Mouse (Mus musculus) hindbrain, embryonic 10.5 days (tissue): Measurements from ENCODE around the gene Mettl7a1. TPM values are rescaled to one million over a fixed set of nuclear protein-coding genes. Genes with fewer than 3 reads are reported as not detected.
"Not testable (repeated sequence)": the region's sequence is repeated elsewhere in the genome, so short reads cannot be mapped to it uniquely, and the experiment has no call there.

Experiments used
- DNase-seq: peaks from one replicate; pipeline ENCODE4 v3.0.0-alpha.2; 2017; ENCODE audit warnings: low spot score
- H3K27ac ChIP-seq: fragments of 300-500 bp; sonication (generic); 2 replicates; pipeline ENCODE4 v1.5.1; 2016; ENCODE audit warnings: mild to moderate bottlenecking, moderate library complexity
- H3K27me3 ChIP-seq: fragments of 300-500 bp; sonication (generic); 2 replicates; pipeline ENCODE4 v1.6.1; 2016; ENCODE audit warnings: mild to moderate bottlenecking; ENCODE audit not compliant: poor library complexity, insufficient read depth, severe bottlenecking
- H3K36me3 ChIP-seq: fragments of 300-500 bp; sonication (generic); 2 replicates; pipeline ENCODE4 v1.6.1; 2016; ENCODE audit warnings: mild to moderate bottlenecking, moderate library complexity
- H3K4me1 ChIP-seq: fragments of 300-500 bp; sonication (generic); replicated peaks from 2 replicates; pipeline ENCODE4 v1.6.1; 2016; ENCODE audit warnings: mild to moderate bottlenecking
- H3K4me3 ChIP-seq: fragments of 300-500 bp; sonication (generic); 2 replicates; pipeline ENCODE4 v1.5.1; 2016; ENCODE audit warnings: mild to moderate bottlenecking, moderate library complexity
- H3K9me3 ChIP-seq: fragments of 300-500 bp; sonication (generic); 2 replicates; pipeline ENCODE4 v1.6.1; 2016; ENCODE audit warnings: mild to moderate bottlenecking, moderate library complexity
- WGBS: fragments of 180-500 bp; shearing (Covaris S2); methylation state at CpG from one replicate; pipeline ENCODE4 v1.1.7; 2016; 5-methylcytosine and 5-hydroxymethylcytosine counted together
- polyA plus RNA-seq: library from polyadenylated mRNA; unstranded; fragments of >200 nt; fragmentation: Nextera tagmentation; extraction: Ambion mirVana; gene quantifications from 2 replicates; pipeline ENCODE4 v1.2.1, GENCODE M21; 2016

Gene Mettl7a1
- polyA plus RNA-seq, 1 experiment from 2014 or later: 5.5 TPM

GRCm38 (mm10) chr15:100307438-100308096 lies 3.6 kb downstream of the Mettl7a1 start:
- not testable (repeated sequence) for H3K36me3 ChIP-seq, H3K4me3 ChIP-seq, H3K27ac ChIP-seq, H3K27me3 ChIP-seq, H3K9me3 ChIP-seq
- 47% methylated on average over 11 of the region's 11 CpGs for WGBS
- DNase-seq: peak; percentile 51
- H3K4me1 ChIP-seq: peaks cover 25% of the 10 kb centered on the region

- no peak overlapping the region for H3K4me3 ChIP-seq
- H3K36me3 ChIP-seq: peaks cover 23% of the 10 kb centered on the region
- H3K4me1 ChIP-seq: no peaks in the 10 kb centered on the region
- no peak for DNase-seq
- 98% methylated on average over 2 of the region's 2 CpGs for WGBS
- H3K27me3 ChIP-seq: no peaks in the 10 kb centered on the region
- H3K27ac ChIP-seq: no peak overlapping the region
- H3K9me3 ChIP-seq: no peaks in the 10 kb centered on the region
These were observed 8.4 kb downstream of the Mettl7a1 start for GRCm38 (mm10) chr15:100312346-100312745.

- no peaks in the 10 kb centered on the region for H3K4me1 ChIP-seq
- no peaks in the 10 kb centered on the region for H3K27me3 ChIP-seq
- WGBS: 95% methylated on average over 5 of the region's 5 CpGs
- no peak overlapping the region for H3K27ac ChIP-seq
- peaks cover 23% of the 10 kb centered on the region for H3K36me3 ChIP-seq
- no peak for DNase-seq
- no peak overlapping the region for H3K4me3 ChIP-seq
- no peaks in the 10 kb centered on the region for H3K9me3 ChIP-seq
These were observed 10.7 kb downstream of the Mettl7a1 start for GRCm38 (mm10) chr15:100314448-100315145.

- H3K9me3 ChIP-seq, H3K4me3 ChIP-seq, H3K27ac ChIP-seq, H3K27me3 ChIP-seq, H3K4me1 ChIP-seq, DNase-seq: not testable (repeated sequence)
- peaks cover 20% of the 10 kb centered on the region for H3K36me3 ChIP-seq
- 88% methylated on average over 4 of the region's 4 CpGs for WGBS
These were observed 14.2 kb downstream of the Mettl7a1 start for GRCm38 (mm10) chr15:100318014-100318671.

GRCm38 (mm10) chr15:100319884-100320283 lies 15.9 kb downstream of the Mettl7a1 start:
- Histone ChIP-seq H3K27me3 (no peaks in the 10 kb centered on the region), H3K9me3 (no peaks in the 10 kb centered on the region), H3K27ac (no peak overlapping the region)

GRCm38 (mm10) chr15:100320295-100320905 lies 16.5 kb downstream of the Mettl7a1 start:
- Histone ChIP-seq H3K4me3 (no peak overlapping the region), H3K27ac (no peak overlapping the region), H3K9me3 (no peaks in the 10 kb centered on the region), H3K36me3 (no peaks in the 10 kb centered on the region), H3K4me1 (no peaks in the 10 kb centered on the region), H3K27me3 (no peaks in the 10 kb centered on the region)
- 83% methylated on average over 9 of the region's 9 CpGs for WGBS
- no peak for DNase-seq

More at GRCm38 (mm10) chr15:100319884-100320283, 15.9 kb downstream of the Mettl7a1 start:
- Histone ChIP-seq H3K36me3 (peaks cover 5% of the 10 kb centered on the region), H3K4me3 (no peak overlapping the region), H3K4me1 (no peaks in the 10 kb centered on the region)
- 90% methylated on average over 1 of the region's 1 CpGs for WGBS
- DNase-seq: no peak

GRCm38 (mm10) chr15:100321134-100321533 lies 17.2 kb downstream of the Mettl7a1 start:
- H3K27ac ChIP-seq: no peak overlapping the region
- H3K4me1 ChIP-seq: no peaks in the 10 kb centered on the region
- no peak for DNase-seq
- H3K9me3 ChIP-seq: no peaks in the 10 kb centered on the region
- H3K4me3 ChIP-seq: no peak overlapping the region
- no peaks in the 10 kb centered on the region for H3K36me3 ChIP-seq
- H3K27me3 ChIP-seq: no peaks in the 10 kb centered on the region
- 60% methylated on average over 5 of the region's 5 CpGs for WGBS

GRCm38 (mm10) chr15:100324021-100324591 lies 20.2 kb downstream of the Mettl7a1 start:
- H3K36me3 ChIP-seq: no peaks in the 10 kb centered on the region
- 70% methylated on average over 12 of the region's 12 CpGs for WGBS
- no peak overlapping the region for H3K4me3 ChIP-seq
- H3K27me3 ChIP-seq: no peaks in the 10 kb centered on the region
- H3K9me3 ChIP-seq: no peaks in the 10 kb centered on the region
- no peak overlapping the region for H3K27ac ChIP-seq
- DNase-seq: no peak
- H3K4me1 ChIP-seq: no peaks in the 10 kb centered on the region

GRCm38 (mm10) chr15:100325235-100325634 lies 21.3 kb downstream of the Mettl7a1 start:
- DNase-seq: no peak
- H3K9me3 ChIP-seq: no peaks in the 10 kb centered on the region
- 91% methylated on average over 3 of the region's 3 CpGs for WGBS
- no peak overlapping the region for H3K4me3 ChIP-seq
- H3K27me3 ChIP-seq: no peaks in the 10 kb centered on the region
- H3K27ac ChIP-seq: no peak overlapping the region
- no peaks in the 10 kb centered on the region for H3K4me1 ChIP-seq
- no peaks in the 10 kb centered on the region for H3K36me3 ChIP-seq

GRCm38 (mm10) chr15:100328089-100328488 lies 24.1 kb downstream of the Mettl7a1 start:
- DNase-seq, H3K27ac ChIP-seq, H3K27me3 ChIP-seq, H3K4me1 ChIP-seq, H3K36me3 ChIP-seq, H3K4me3 ChIP-seq, H3K9me3 ChIP-seq: not testable (repeated sequence)
- 66% methylated on average over 4 of the region's 4 CpGs for WGBS

- H3K27ac ChIP-seq, H3K27me3 ChIP-seq, H3K4me1 ChIP-seq, H3K9me3 ChIP-seq, H3K4me3 ChIP-seq, H3K36me3 ChIP-seq, DNase-seq: not testable (repeated sequence)
- WGBS: 76% methylated on average over 10 of the region's 10 CpGs
These were observed 25.4 kb downstream of the Mettl7a1 start for GRCm38 (mm10) chr15:100329336-100329735.

- Histone ChIP-seq H3K4me1 (no peaks in the 10 kb centered on the region), H3K27me3 (no peaks in the 10 kb centered on the region), H3K4me3 (no peak overlapping the region), H3K9me3 (no peaks in the 10 kb centered on the region), H3K36me3 (no peaks in the 10 kb centered on the region), H3K27ac (no peak overlapping the region)
- WGBS: 93% methylated on average over 7 of the region's 7 CpGs
- no peak for DNase-seq
These were observed 26.8 kb downstream of the Mettl7a1 start for GRCm38 (mm10) chr15:100330739-100331138.
